Comparison of ENCODE assay signal across 8 mouse cellular contexts in the genomic region with DNA sequence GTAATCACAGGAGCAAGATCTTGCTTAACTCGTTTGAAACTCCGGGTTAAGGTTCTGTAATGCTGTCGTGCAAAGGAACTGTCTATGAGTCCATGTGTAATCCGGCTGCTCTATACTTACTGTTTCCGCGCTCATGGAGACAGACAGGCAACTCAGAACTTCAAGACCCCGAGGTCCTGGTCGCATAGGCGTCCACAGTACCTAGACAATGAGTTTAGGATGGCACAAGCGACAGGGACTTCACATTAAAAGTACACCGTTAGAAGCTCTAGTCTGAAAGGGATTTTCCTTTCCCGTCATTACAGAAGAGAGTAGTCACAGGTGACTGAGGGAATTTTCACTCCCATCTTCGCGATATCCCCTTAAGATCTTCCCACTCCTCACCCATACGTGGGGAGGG. TPM values are rescaled to one million over a fixed set of nuclear protein-coding genes. Genes with fewer than 3 reads are reported as not detected.
DNase-seq lines count a peak whose midpoint lies in the region; ATAC-seq and TF ChIP-seq lines count a peak whose summit lies in the region.

No protein-coding gene starts in this region.

- H3K4me3 ChIP-seq in heart, embryonic 16.5 days (ENCODE audit: low read length) = peak overlapping the region; percentile 44
- peak overlapping the region; percentile 45 for H3K4me3 ChIP-seq in bone marrow macrophage, adult 2 months (ENCODE audit: insufficient read depth, low read length)
- peak overlapping the region; percentile 49; the same call in 1 of the 2 replicates for H3K4me3 ChIP-seq in hindbrain, embryonic 11.5 days (ENCODE audit: low read depth, low read length)
- peak overlapping the region; percentile 68 for H3K4me3 ChIP-seq in midbrain, embryonic 10.5 days

- H3K36me3 ChIP-seq in heart, embryonic 16.5 days (ENCODE audit: control insufficient read depth, insufficient read depth) = no peaks in the 10 kb centered on the region
- no peaks in the 10 kb centered on the region for H3K36me3 ChIP-seq in hindbrain, embryonic 11.5 days (ENCODE audit: control insufficient read depth, insufficient read depth, low read length)
- no peaks in the 10 kb centered on the region for H3K36me3 ChIP-seq in midbrain, embryonic 10.5 days

- H3K9ac ChIP-seq in heart, embryonic 16.5 days (ENCODE audit: low read length) = peak overlapping the region; percentile 46
- H3K9ac ChIP-seq in hindbrain, embryonic 11.5 days (ENCODE audit: low read depth, low read length) = no peak overlapping the region

- DNase-seq in heart, adult 9 months (ENCODE audit: low spot score in 2 of 2) = no peak
- no peak for DNase-seq in hindbrain, embryonic 11.5 days (ENCODE audit: low spot score)
- no peak for DNase-seq in midbrain, embryonic 10.5 days (ENCODE audit: low spot score)
- DNase-seq in ovary, postnatal 14 days (ENCODE audit: low spot score) = no peak
- no peak for DNase-seq in ovary, postnatal 36 days (ENCODE audit: low spot score)
- DNase-seq in ovary, adult 18-20 months (ENCODE audit: low spot score) = no peak

- peak overlapping the region; percentile 84 for H3K4me2 ChIP-seq in heart, embryonic 16.5 days (ENCODE audit: low read depth, low read length)
- H3K4me2 ChIP-seq in hindbrain, embryonic 11.5 days (replicated peaks; ENCODE audit: low read depth, low read length) = no peak overlapping the region; the same call in 1 of the 2 replicates

- H3K9me3 ChIP-seq in heart, embryonic 16.5 days (replicated peaks; ENCODE audit: control insufficient read depth, low read length) = no peaks in the 10 kb centered on the region
- no peaks in the 10 kb centered on the region for H3K9me3 ChIP-seq in hindbrain, embryonic 11.5 days (ENCODE audit: control insufficient read depth, low read length)
- H3K9me3 ChIP-seq in midbrain, embryonic 10.5 days (replicated peaks) = no peaks in the 10 kb centered on the region

- no peak; the same call in 1 of the 2 replicates for ATAC-seq in heart, embryonic 16.5 days (replicated peaks; ENCODE audit: extremely low read depth, insufficient read depth, low FRiP score)
- peak; percentile 6; the same call in 1 of the 2 replicates for ATAC-seq in hindbrain, embryonic 11.5 days (ENCODE audit: low FRiP score)

- no peak for TF ChIP-seq POLR2A in bone marrow macrophage, adult 2 months (IDR thresholded peaks at IDR 0.05; ENCODE audit: borderline replicate concordance, low read depth, low read length)

- no peak for TF ChIP-seq CTCF in bone marrow macrophage, adult 2 months (IDR thresholded peaks at IDR 0.05; ENCODE audit: low read depth, low read length)

- no peak overlapping the region for H3K27ac ChIP-seq in heart, embryonic 16.5 days (ENCODE audit: low read length)
- H3K27ac ChIP-seq in bone marrow macrophage, adult 2 months (ENCODE audit: insufficient read depth, low read depth, low read length) = no peak overlapping the region
- H3K27ac ChIP-seq in hindbrain, embryonic 11.5 days (ENCODE audit: low read depth, low read length) = no peak overlapping the region
- no peak overlapping the region for H3K27ac ChIP-seq in midbrain, embryonic 10.5 days (replicated peaks)

- peaks cover 10% of the 10 kb centered on the region for H3K27me3 ChIP-seq in heart, embryonic 16.5 days (ENCODE audit: control insufficient read depth, insufficient read depth, low read length)
- peaks cover 25% of the 10 kb centered on the region for H3K27me3 ChIP-seq in hindbrain, embryonic 11.5 days (ENCODE audit: control insufficient read depth, insufficient read depth, low read length)
- peaks cover 73% of the 10 kb centered on the region for H3K27me3 ChIP-seq in midbrain, embryonic 10.5 days (ENCODE audit: low read depth, poor library complexity, severe bottlenecking)

- peaks cover 16% of the 10 kb centered on the region for H3K4me1 ChIP-seq in heart, embryonic 16.5 days (ENCODE audit: control insufficient read depth, insufficient read depth, low read length)
- H3K4me1 ChIP-seq in bone marrow macrophage, adult 2 months (ENCODE audit: control insufficient read depth, insufficient read depth, low read length) = no peaks in the 10 kb centered on the region
- peaks cover 4% of the 10 kb centered on the region; the same call in 1 of the 2 replicates for H3K4me1 ChIP-seq in hindbrain, embryonic 11.5 days (replicated peaks; ENCODE audit: control insufficient read depth, insufficient read depth, low read length)
- H3K4me1 ChIP-seq in midbrain, embryonic 10.5 days = peaks cover 30% of the 10 kb centered on the region

- WGBS in heart, embryonic 16.5 days = 14% methylated on average over 15 of the region's 15 CpGs
- 18% methylated on average over 15 of the region's 15 CpGs for WGBS in hindbrain, embryonic 11.5 days
- WGBS in midbrain, embryonic 10.5 days = 17% methylated on average over 15 of the region's 15 CpGs

RNA-seq across cellular contexts. Expression of a gene that starts 0.8 kb away (rescaled TPM):
- polyA plus RNA-seq in heart, embryonic 16.5 days (2015; fragmentation: Nextera tagmentation; extraction: Ambion mirVana) = 10.5 and 12.4 TPM in 2 replicates
- polyA plus RNA-seq in bone marrow macrophage, adult 2 months (2012; ENCODE audit: insufficient read depth, insufficient read length, missing spikeins) = 1.2 TPM in 1 of 2 replicates, not detected in the other
- polyA plus RNA-seq in hindbrain, embryonic 11.5 days (2014; fragmentation: Nextera tagmentation; extraction: Ambion mirVana) = 11.7 and 12.0 TPM in 2 replicates
- polyA plus RNA-seq in midbrain, embryonic 10.5 days (2016; fragmentation: Nextera tagmentation; extraction: Ambion mirVana) = 8.3 and 8.7 TPM in 2 replicates

RNA-seq across cellular contexts. Expression of a gene that starts 53.2 kb away (rescaled TPM):
- 11.4 and 14.6 TPM in 2 replicates for polyA plus RNA-seq in heart, embryonic 16.5 days (2015; fragmentation: Nextera tagmentation; extraction: Ambion mirVana)
- 35.4 and 41.1 TPM in 2 replicates for polyA plus RNA-seq in bone marrow macrophage, adult 2 months (2012; ENCODE audit: insufficient read depth, insufficient read length, missing spikeins)
- polyA plus RNA-seq in hindbrain, embryonic 11.5 days (2014; fragmentation: Nextera tagmentation; extraction: Ambion mirVana) = 2.1 and 2.8 TPM in 2 replicates
- 3.7 and 4.0 TPM in 2 replicates for polyA plus RNA-seq in midbrain, embryonic 10.5 days (2016; fragmentation: Nextera tagmentation; extraction: Ambion mirVana)
